Mouse (Mus musculus) WW6 (cell line): ENCODE data around the gene Kank1.

Source experiments
- DNase-seq: peaks from one replicate; pipeline ENCODE4 v3.0.0-alpha.2; 2013; ENCODE audit warnings: low read depth, low spot score

Kank1 gene

GRCm38 (mm10) chr19:25406481-25407184, 169.9 kb downstream of the Kank1 start:
- DNase-seq, result peak; percentile 28

- no peak for DNase-seq
Measured at GRCm38 (mm10) chr19:25407185-25407886, 170.6 kb downstream of the Kank1 start.

- DNase-seq, result no peak
Measured at GRCm38 (mm10) chr19:25407887-25408236, 171.1 kb downstream of the Kank1 start.

GRCm38 (mm10) chr19:25409239-25409638, 172.5 kb downstream of the Kank1 start:
- DNase-seq, result no peak

GRCm38 (mm10) chr19:25411353-25411752, 174.6 kb downstream of the Kank1 start:
- DNase-seq, result no peak

- DNase-seq, result no peak
Measured at GRCm38 (mm10) chr19:25415448-25415847, 178.7 kb downstream of the Kank1 start.

- no peak for DNase-seq
Measured at GRCm38 (mm10) chr19:25417671-25418070, 180.9 kb downstream of the Kank1 start.

- no peak for DNase-seq
Measured at GRCm38 (mm10) chr19:25419983-25420382, 183.2 kb downstream of the Kank1 start.

GRCm38 (mm10) chr19:25422096-25422495, 185.3 kb downstream of the Kank1 start:
- no peak for DNase-seq

- no peak for DNase-seq
Measured at GRCm38 (mm10) chr19:25423371-25423770, 186.6 kb downstream of the Kank1 start.

- DNase-seq, result no peak
Measured at GRCm38 (mm10) chr19:25426431-25426830, 189.7 kb downstream of the Kank1 start.

GRCm38 (mm10) chr19:25427886-25428285, 191.1 kb downstream of the Kank1 start:
- no peak for DNase-seq

- DNase-seq, result no peak
Measured at GRCm38 (mm10) chr19:25428338-25428962, 191.7 kb downstream of the Kank1 start.

GRCm38 (mm10) chr19:25431431-25431830, 194.7 kb downstream of the Kank1 start:
- DNase-seq, result no peak

GRCm38 (mm10) chr19:25431909-25432308, 195.1 kb downstream of the Kank1 start:
- DNase-seq, result no peak

GRCm38 (mm10) chr19:25433169-25433690, 196.5 kb downstream of the Kank1 start:
- no peak for DNase-seq

- no peak for DNase-seq
Measured at GRCm38 (mm10) chr19:25434345-25434744, 197.6 kb downstream of the Kank1 start.

GRCm38 (mm10) chr19:25434795-25435194, 198.0 kb downstream of the Kank1 start:
- DNase-seq, result no peak

- DNase-seq, result no peak
Measured at GRCm38 (mm10) chr19:25435412-25435811, 198.6 kb downstream of the Kank1 start.

- DNase-seq, result no peak
Measured at GRCm38 (mm10) chr19:25436175-25436574, 199.4 kb downstream of the Kank1 start.

GRCm38 (mm10) chr19:25436789-25437650, 200.2 kb downstream of the Kank1 start:
- no peak for DNase-seq

GRCm38 (mm10) chr19:25438246-25438645, 201.5 kb downstream of the Kank1 start:
- no peak for DNase-seq
